Mouse (Mus musculus): ENCODE results near the gene Gm3424.
"Not testable (repeated sequence)": the region's sequence is repeated elsewhere in the genome, so short reads cannot be mapped to it uniquely, and the experiment has no call there.

DNA sequence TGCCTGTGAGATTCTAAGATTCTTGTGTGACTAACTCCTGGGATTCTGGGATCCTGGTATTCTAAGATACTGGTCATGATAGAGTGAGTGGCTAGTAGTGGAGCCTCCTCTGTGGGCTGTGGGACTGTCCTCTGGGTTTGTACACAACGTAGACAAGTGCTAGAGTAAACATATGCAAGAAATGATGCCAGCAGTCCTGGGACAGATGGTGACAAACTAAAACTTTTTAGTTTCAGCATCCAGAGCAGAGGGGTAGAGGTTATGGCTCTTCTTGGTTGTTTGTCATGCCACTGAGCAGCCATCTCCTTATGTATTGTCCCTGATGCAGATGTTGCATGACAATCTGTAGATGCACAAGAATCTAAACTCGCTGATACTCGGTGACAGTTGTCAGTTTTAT, 25.8 kb upstream of the Gm3424 start:
- TF ChIP-seq POLR2A (IDR thresholded peaks at IDR 0.05; ENCODE audit: insufficient read depth, low read length); CTCF (IDR thresholded peaks at IDR 0.05; ENCODE audit: low read depth, low read length): not testable (repeated sequence)
